ENCODE assay signal across 9 mouse cellular contexts in the genomic region with DNA sequence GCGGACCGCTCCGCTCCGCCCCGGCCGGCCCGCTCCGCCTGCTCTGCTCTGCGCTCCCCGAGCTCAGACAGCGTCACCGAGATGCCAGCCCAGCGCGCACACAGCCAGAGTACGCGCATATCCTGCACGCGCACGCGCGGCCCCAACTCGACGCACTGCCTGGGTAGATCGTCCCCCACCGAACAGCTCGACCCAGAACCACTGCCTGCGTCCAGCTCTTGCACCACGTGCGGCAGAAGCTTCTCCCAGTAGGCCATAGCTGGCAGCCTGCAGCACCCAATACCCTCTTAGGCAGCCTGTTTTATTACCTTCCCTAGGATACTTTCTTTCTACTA. TPM values are rescaled to one million over a fixed set of nuclear protein-coding genes. Genes with fewer than 3 reads are reported as not detected.
A peak's percentile ranks its signal among the peaks of the same experiment; 100 is the strongest.
DNase-seq lines count a peak whose midpoint lies in the region; ATAC-seq and TF ChIP-seq lines count a peak whose summit lies in the region.
"Had no signal": no experiment of that assay in that cellular context is flagged by ENCODE, and none has a peak within 500 bp of the region (broad histone marks: within the 10 kb centered on the region; RNA-seq: fewer than 3 reads in every experiment).

A gene (minus strand): TSS at position 220 of the 335 bp plus-strand sequence.

- intact Hi-C loops in heart, adult 2 months (cut with DNase I), result no loop called here

- TF ChIP-seq CTCF in heart, adult 2 months (IDR thresholded peaks at IDR 0.05), result no peak
- no peak for TF ChIP-seq CTCF in kidney, adult 2 months (conservative IDR thresholded peaks at IDR 0.05; ENCODE audit: insufficient read depth, insufficient read length, low read depth, low read length)

- H3K9me3 ChIP-seq in embryonic facial prominence, embryonic 11.5 days (replicated peaks; ENCODE audit: control insufficient read depth, low read length), result no peaks in the 10 kb centered on the region
- no peaks in the 10 kb centered on the region for H3K9me3 ChIP-seq in limb, embryonic 11.5 days (ENCODE audit: control insufficient read depth, low read length)
- no peaks in the 10 kb centered on the region for H3K9me3 ChIP-seq in midbrain, embryonic 12.5 days
- H3K9me3 ChIP-seq in stomach, embryonic 14.5 days (ENCODE audit: control insufficient read depth, low read depth, low read length), result no peaks in the 10 kb centered on the region

- TF ChIP-seq EP300 in heart, adult 2 months (IDR thresholded peaks at IDR 0.05; ENCODE audit: insufficient read depth, low read depth, low read length), result peak; percentile 51; the same call in 1 of the 2 replicates

- peak; percentile 71 for TF ChIP-seq POLR2A in heart, adult 2 months (IDR thresholded peaks at IDR 0.05; ENCODE audit: insufficient read depth, low read depth, low read length)
- peak; percentile 66 for TF ChIP-seq POLR2A in kidney, adult 2 months (IDR thresholded peaks at IDR 0.05; ENCODE audit: low read depth, low read length)

- no peak within 1 kb of the TSS for H3K27ac ChIP-seq in embryonic facial prominence, embryonic 11.5 days (replicated peaks; ENCODE audit: low read depth, low read length)
- peak within 1 kb of the TSS; percentile 73 for H3K27ac ChIP-seq in heart, adult 2 months
- peak within 1 kb of the TSS; percentile 49 for H3K27ac ChIP-seq in kidney, adult 2 months (ENCODE audit: insufficient read depth, low read depth, low read length)
- H3K27ac ChIP-seq in limb, embryonic 11.5 days (replicated peaks; ENCODE audit: low read depth, low read length), result no peak within 1 kb of the TSS
- peak within 1 kb of the TSS; percentile 67 for H3K27ac ChIP-seq in midbrain, embryonic 12.5 days (replicated peaks)
- H3K27ac ChIP-seq in stomach, embryonic 14.5 days (ENCODE audit: low read length), result peak within 1 kb of the TSS; percentile 48; the same call in 1 of the 2 replicates
- H3K27ac ChIP-seq: macrophage had no signal

- peak within 1 kb of the TSS; percentile 35 for H3K9ac ChIP-seq in embryonic facial prominence, embryonic 11.5 days (replicated peaks; ENCODE audit: low read length)
- H3K9ac ChIP-seq in heart, adult 2 months (ENCODE audit: low read depth, low read length), result peak within 1 kb of the TSS; percentile 59
- H3K9ac ChIP-seq in limb, embryonic 11.5 days (ENCODE audit: low read length), result peak within 1 kb of the TSS; percentile 47
- H3K9ac ChIP-seq in midbrain, embryonic 12.5 days (replicated peaks), result peak within 1 kb of the TSS; percentile 65
- no peak within 1 kb of the TSS; the same call in 1 of the 2 replicates for H3K9ac ChIP-seq in stomach, embryonic 14.5 days (replicated peaks; ENCODE audit: low read depth, low read length)

- no peaks in the 10 kb centered on the region for H3K27me3 ChIP-seq in embryonic facial prominence, embryonic 11.5 days (ENCODE audit: control insufficient read depth, insufficient read depth, low read length)
- H3K27me3 ChIP-seq in heart, adult 2 months (ENCODE audit: control insufficient read depth, insufficient read depth, low read length), result no peaks in the 10 kb centered on the region
- H3K27me3 ChIP-seq in kidney, adult 2 months (replicated peaks; ENCODE audit: control insufficient read depth, insufficient read depth, low read length), result no peaks in the 10 kb centered on the region
- H3K27me3 ChIP-seq in limb, embryonic 11.5 days (ENCODE audit: control insufficient read depth, insufficient read depth, low read length), result no peaks in the 10 kb centered on the region
- H3K27me3 ChIP-seq in midbrain, embryonic 12.5 days, result no peaks in the 10 kb centered on the region
- H3K27me3 ChIP-seq in stomach, embryonic 14.5 days (ENCODE audit: control insufficient read depth, insufficient read depth, low read length), result no peaks in the 10 kb centered on the region

- peaks cover 19% of the 10 kb centered on the region for H3K4me1 ChIP-seq in embryonic facial prominence, embryonic 11.5 days (ENCODE audit: control insufficient read depth, insufficient read depth, low read length)
- H3K4me1 ChIP-seq in heart, adult 2 months (ENCODE audit: control insufficient read depth, insufficient read depth, low read length), result peaks cover 18% of the 10 kb centered on the region
- peaks cover 33% of the 10 kb centered on the region for H3K4me1 ChIP-seq in kidney, adult 2 months (ENCODE audit: control insufficient read depth, insufficient read depth, low read length)
- H3K4me1 ChIP-seq in limb, embryonic 11.5 days (ENCODE audit: control insufficient read depth, insufficient read depth, low read length), result peaks cover 19% of the 10 kb centered on the region
- H3K4me1 ChIP-seq in midbrain, embryonic 12.5 days, result peaks cover 55% of the 10 kb centered on the region
- H3K4me1 ChIP-seq in stomach, embryonic 14.5 days (ENCODE audit: control insufficient read depth, insufficient read depth, low read length), result peaks cover 37% of the 10 kb centered on the region

- peak within 1 kb of the TSS; percentile 57 for H3K4me2 ChIP-seq in embryonic facial prominence, embryonic 11.5 days (ENCODE audit: low read depth, low read length)
- peak within 1 kb of the TSS; percentile 62 for H3K4me2 ChIP-seq in limb, embryonic 11.5 days (ENCODE audit: low read depth, severe bottlenecking)
- H3K4me2 ChIP-seq in midbrain, embryonic 12.5 days (replicated peaks), result peak within 1 kb of the TSS; percentile 65
- peak within 1 kb of the TSS; percentile 52 for H3K4me2 ChIP-seq in stomach, embryonic 14.5 days (replicated peaks; ENCODE audit: low read depth, low read length)

- H3K4me3 ChIP-seq in embryonic facial prominence, embryonic 11.5 days (ENCODE audit: low read depth, low read length), result peak within 1 kb of the TSS; percentile 17
- peak within 1 kb of the TSS; percentile 40 for H3K4me3 ChIP-seq in heart, adult 2 months
- H3K4me3 ChIP-seq in kidney, adult 2 months (ENCODE audit: insufficient read depth, low read depth, low read length), result peak within 1 kb of the TSS; percentile 26
- H3K4me3 ChIP-seq in limb, embryonic 11.5 days (ENCODE audit: low read depth, low read length), result peak within 1 kb of the TSS; percentile 12
- peak within 1 kb of the TSS; percentile 39 for H3K4me3 ChIP-seq in midbrain, embryonic 12.5 days
- peak within 1 kb of the TSS; percentile 20 for H3K4me3 ChIP-seq in stomach, embryonic 14.5 days (ENCODE audit: low read depth, low read length)

- 2% methylated on average over 29 of the region's 29 CpGs for WGBS in embryonic facial prominence, embryonic 11.5 days
- 5% methylated on average over 29 of the region's 29 CpGs for WGBS in heart, adult 2 months
- WGBS in kidney, adult 2 months, result 2% methylated on average over 29 of the region's 29 CpGs
- 1% methylated on average over 29 of the region's 29 CpGs for WGBS in limb, embryonic 11.5 days
- WGBS in midbrain, embryonic 12.5 days, result under 1% methylated on average over 22 of the region's 29 CpGs
- WGBS in stomach, embryonic 14.5 days, result 5% methylated on average over 29 of the region's 29 CpGs

- H3K79me2 ChIP-seq in heart, adult 2 months (replicated peaks; ENCODE audit: control insufficient read depth, insufficient read depth, low read length), result peaks cover 2% of the 10 kb centered on the region

- peaks cover 16% of the 10 kb centered on the region for H3K36me3 ChIP-seq in embryonic facial prominence, embryonic 11.5 days (replicated peaks; ENCODE audit: control insufficient read depth, insufficient read depth, low read depth, low read length)
- no peaks in the 10 kb centered on the region for H3K36me3 ChIP-seq in heart, adult 2 months (ENCODE audit: control insufficient read depth, insufficient read depth, low read length)
- no peaks in the 10 kb centered on the region; the same call in 1 of the 2 replicates for H3K36me3 ChIP-seq in kidney, adult 2 months (ENCODE audit: control insufficient read depth, insufficient read depth, low read length)
- peaks cover 33% of the 10 kb centered on the region for H3K36me3 ChIP-seq in limb, embryonic 11.5 days (ENCODE audit: control insufficient read depth, insufficient read depth, low read length)
- H3K36me3 ChIP-seq in midbrain, embryonic 12.5 days, result peaks cover 42% of the 10 kb centered on the region
- H3K36me3 ChIP-seq in stomach, embryonic 14.5 days (ENCODE audit: control insufficient read depth, insufficient read depth, low read length), result peaks cover 48% of the 10 kb centered on the region

- no peak for ATAC-seq in embryonic facial prominence, embryonic 11.5 days (replicated peaks; ENCODE audit: insufficient number of reproducible peaks, low FRiP score, low TSS enrichment, low read depth)
- no peak for ATAC-seq in limb, embryonic 11.5 days (ENCODE audit: insufficient number of reproducible peaks, low FRiP score, low TSS enrichment, low read depth)
- ATAC-seq in midbrain, embryonic 12.5 days (ENCODE audit: low FRiP score, low read depth), result peak; percentile 20; the same call in 1 of the 2 replicates
- no peak for ATAC-seq in stomach, embryonic 14.5 days (ENCODE audit: insufficient number of reproducible peaks, insufficient read depth, low FRiP score, low read depth)

- peak; percentile 98 for DNase-seq in heart, adult 11 months
- no peak for DNase-seq in heart, adult 8-10 months (ENCODE audit: low spot score)
- peak; percentile 68 for DNase-seq in embryonic facial prominence, embryonic 11.5 days (ENCODE audit: low spot score)
- peak; percentile 76 to 84 for DNase-seq in heart, adult 2 months
- peak; percentile 79 for DNase-seq in kidney, adult 2 months
- DNase-seq in limb, embryonic 11.5 days (ENCODE audit: low spot score), result peak; percentile 71

RNA-seq across cellular contexts. Expression of the gene that starts here (rescaled TPM):
- total RNA-seq in heart, adult 8-10 months (2022), result 1 to 10 TPM in 3 of 4 experiments, under 1 TPM in 1; 0.97 to 5.1 (median 1.6) TPM
- 1.1 and 1.5 TPM in 2 replicates for polyA plus RNA-seq in embryonic facial prominence, embryonic 11.5 days (2014; fragmentation: Nextera tagmentation; extraction: Ambion mirVana)
- under 1 TPM; 0.55 to 0.82 TPM for total RNA-seq in heart, adult 2 months (2021)
- polyA plus RNA-seq in heart, adult 2 months (2012; rRNA removed), result 3.8 and 4.9 TPM in 2 replicates
- 9.2 and 13.9 TPM in 2 replicates for polyA plus RNA-seq in kidney, adult 2 months (2012; rRNA removed)
- 1.2 TPM in 2 replicates for polyA plus RNA-seq in limb, embryonic 11.5 days (2014; fragmentation: Nextera tagmentation; extraction: Ambion mirVana)
- 5.8 and 6.0 TPM in 2 replicates for polyA plus RNA-seq in midbrain, embryonic 12.5 days (2016; fragmentation: Nextera tagmentation; extraction: Ambion mirVana)
- 2.7 and 3.2 TPM in 2 replicates for polyA plus RNA-seq in stomach, embryonic 14.5 days (2014; fragmentation: Nextera tagmentation; extraction: Ambion mirVana)

Comparison
In these comparisons a context has a peak if more than half of its experiments do, and no peak if none do; other contexts are left out.
1. H3K27ac ChIP-seq: peak in heart, adult 2 months (single experiment), kidney, adult 2 months (single experiment), midbrain, embryonic 12.5 days (single experiment) and stomach, embryonic 14.5 days (single experiment); none in embryonic facial prominence, embryonic 11.5 days (single experiment) and limb, embryonic 11.5 days (single experiment).
2. Peak in every context shown above with its lines, with median percentiles within 50 percentile points of each other: H3K4me2 ChIP-seq and H3K4me3 ChIP-seq.